Mouse (Mus musculus) embryonic facial prominence, embryonic 10.5 days (tissue): Measurements from ENCODE around the gene St8sia2. TPM values are rescaled to one million over a fixed set of nuclear protein-coding genes. Genes with fewer than 3 reads are reported as not detected.
"Not testable (repeated sequence)": the region's sequence is repeated elsewhere in the genome, so short reads cannot be mapped to it uniquely, and the experiment has no call there.

Experiments
- DNase-seq: peaks from one replicate; pipeline ENCODE4 v3.0.0-alpha.2; 2017; ENCODE audit warnings: low spot score
- H3K27ac ChIP-seq: fragments of 300-500 bp; sonication (generic); replicated peaks from 2 replicates; pipeline ENCODE4 v1.5.1; 2016; ENCODE audit warnings: mild to moderate bottlenecking
- H3K27me3 ChIP-seq: fragments of 300-500 bp; sonication (generic); replicated peaks from 2 replicates; pipeline ENCODE4 v1.6.1; 2016; ENCODE audit warnings: low read depth, mild to moderate bottlenecking; ENCODE audit not compliant: poor library complexity, severe bottlenecking
- H3K36me3 ChIP-seq: fragments of 300-500 bp; sonication (generic); replicated peaks from 2 replicates; pipeline ENCODE4 v1.6.1; 2016; ENCODE audit warnings: mild to moderate bottlenecking, moderate library complexity
- H3K4me1 ChIP-seq: fragments of 300-500 bp; sonication (generic); 2 replicates; pipeline ENCODE4 v1.6.1; 2016
- H3K4me3 ChIP-seq: fragments of 300-500 bp; sonication (generic); 2 replicates; pipeline ENCODE4 v1.5.1; 2016; ENCODE audit warnings: mild to moderate bottlenecking, moderate library complexity
- H3K9me3 ChIP-seq: fragments of 300-500 bp; sonication (generic); 2 replicates; pipeline ENCODE4 v1.6.1; 2016; ENCODE audit warnings: mild to moderate bottlenecking
- WGBS: fragments of 180-500 bp; shearing (Covaris S2); methylation state at CpG from one replicate; pipeline ENCODE4 v1.1.7; 2016; 5-methylcytosine and 5-hydroxymethylcytosine counted together
- polyA plus RNA-seq: library from polyadenylated mRNA; unstranded; fragments of >200 nt; fragmentation: Nextera tagmentation; extraction: Ambion mirVana; gene quantifications from 2 replicates; pipeline ENCODE4 v1.2.1, GENCODE M21; 2016

Gene St8sia2
- polyA plus RNA-seq, 1 experiment from 2014 or later = 14.7 TPM

- 84% methylated on average over 2 of the region's 2 CpGs for WGBS
- Histone ChIP-seq H3K27ac (no peak overlapping the region), H3K27me3 (peaks cover 30% of the 10 kb centered on the region), H3K4me1 (peaks cover 14% of the 10 kb centered on the region), H3K36me3 (no peaks in the 10 kb centered on the region), H3K4me3 (no peak overlapping the region), H3K9me3 (no peaks in the 10 kb centered on the region)
- DNase-seq = no peak
These were observed 3.1 kb upstream of the St8sia2 start for GRCm38 (mm10) chr7:74016613-74017012.

- WGBS = under 1% methylated on average over 69 of the region's 70 CpGs
- peaks cover 36% of the 10 kb centered on the region for H3K4me1 ChIP-seq
These were observed 461 bp downstream of the St8sia2 start for GRCm38 (mm10) chr7:74012858-74013600.

DNA sequence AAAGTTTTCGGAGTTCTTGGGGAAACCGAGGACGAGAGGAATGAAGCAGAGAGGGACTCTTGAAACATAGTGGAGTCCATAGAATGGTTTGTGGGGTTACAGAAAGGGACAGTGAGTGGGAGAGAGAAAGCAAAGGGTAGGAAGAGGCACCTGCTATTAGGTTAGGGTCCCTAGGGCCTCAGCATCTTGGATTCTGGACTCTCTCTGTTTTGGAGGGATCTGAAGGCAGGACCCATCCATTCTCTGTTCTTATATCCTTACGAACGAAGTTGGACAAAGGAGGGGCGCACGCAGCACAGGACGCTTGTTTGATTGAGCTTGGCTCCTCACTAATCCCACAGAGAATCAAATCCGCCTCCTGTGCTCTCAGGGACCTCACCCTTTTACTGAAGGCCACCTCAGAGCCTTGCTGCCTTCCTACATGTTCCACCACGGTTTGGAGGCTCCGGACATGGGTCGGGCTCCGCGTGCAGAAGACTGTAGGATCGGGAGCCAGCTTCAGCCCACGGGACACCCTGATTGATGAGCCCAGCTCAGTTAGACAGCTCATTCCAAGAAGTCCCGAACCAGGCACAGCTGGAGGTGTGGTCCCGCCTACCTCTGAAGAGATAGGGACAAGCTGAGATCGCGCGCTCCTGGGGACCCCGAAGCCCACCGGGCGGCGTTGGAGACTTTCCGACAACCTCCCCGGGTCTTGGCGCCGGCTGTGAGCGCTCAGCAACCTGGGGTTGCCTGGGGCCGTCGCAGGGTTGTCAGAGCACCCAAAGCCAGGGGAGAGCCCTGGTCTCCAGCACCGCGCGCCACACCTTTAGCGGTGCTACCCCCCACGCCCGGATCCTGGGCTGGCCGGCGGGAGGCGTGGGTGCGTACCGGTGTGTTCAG is 1.3 kb downstream of the St8sia2 start:
- DNase-seq = peak; percentile 71
- H3K4me3 ChIP-seq = peak overlapping the region; percentile 87
- H3K9me3 ChIP-seq = no peaks in the 10 kb centered on the region
- peaks cover 42% of the 10 kb centered on the region for H3K4me1 ChIP-seq
- H3K27me3 ChIP-seq = peaks cover 42% of the 10 kb centered on the region
- H3K27ac ChIP-seq = peak overlapping the region; percentile 94
- no peaks in the 10 kb centered on the region for H3K36me3 ChIP-seq
- 4% methylated on average over 43 of the region's 43 CpGs for WGBS

More at GRCm38 (mm10) chr7:74012858-74013600, 461 bp downstream of the St8sia2 start:
- Histone ChIP-seq H3K27ac (peak overlapping the region; percentile 94), H3K9me3 (no peaks in the 10 kb centered on the region), H3K27me3 (peaks cover 42% of the 10 kb centered on the region), H3K36me3 (no peaks in the 10 kb centered on the region), H3K4me3 (peak overlapping the region; percentile 87)
- no peak for DNase-seq

GRCm38 (mm10) chr7:74008946-74009542 is 4.4 kb downstream of the St8sia2 start:
- Histone ChIP-seq H3K27me3 (peaks cover 25% of the 10 kb centered on the region), H3K9me3 (no peaks in the 10 kb centered on the region), H3K27ac (no peak overlapping the region), H3K4me1 (peaks cover 63% of the 10 kb centered on the region), H3K36me3 (peaks cover 14% of the 10 kb centered on the region; the same call in 1 of the 2 replicates), H3K4me3 (no peak overlapping the region)
- DNase-seq = no peak
- 46% methylated on average over 7 of the region's 7 CpGs for WGBS

- peak; percentile 23 for DNase-seq
- WGBS = 13% methylated on average over 9 of the region's 9 CpGs
These were observed 6.6 kb downstream of the St8sia2 start for GRCm38 (mm10) chr7:74006775-74007371.

GRCm38 (mm10) chr7:74006364-74006763 is 7.1 kb downstream of the St8sia2 start:
- peak overlapping the region; percentile 54 for H3K27ac ChIP-seq
- H3K4me3 ChIP-seq = no peak overlapping the region
- peaks cover 50% of the 10 kb centered on the region for H3K4me1 ChIP-seq
- no peaks in the 10 kb centered on the region for H3K9me3 ChIP-seq
- peaks cover 15% of the 10 kb centered on the region; the same call in 1 of the 2 replicates for H3K36me3 ChIP-seq
- WGBS = 8% methylated on average over 1 of the region's 1 CpGs
- peaks cover 9% of the 10 kb centered on the region for H3K27me3 ChIP-seq
- no peak for DNase-seq

More at GRCm38 (mm10) chr7:74006775-74007371, 6.6 kb downstream of the St8sia2 start:
- Histone ChIP-seq H3K36me3 (peaks cover 15% of the 10 kb centered on the region; the same call in 1 of the 2 replicates), H3K27ac (peak overlapping the region; percentile 54), H3K4me1 (peaks cover 55% of the 10 kb centered on the region), H3K27me3 (peaks cover 14% of the 10 kb centered on the region), H3K9me3 (no peaks in the 10 kb centered on the region), H3K4me3 (no peak overlapping the region)

- H3K36me3 ChIP-seq = peaks cover 25% of the 10 kb centered on the region
- WGBS = 91% methylated on average over 12 of the region's 12 CpGs
These were observed 12.6 kb downstream of the St8sia2 start for GRCm38 (mm10) chr7:74000743-74001510.

GRCm38 (mm10) chr7:73989366-73989765 is 24.1 kb downstream of the St8sia2 start:
- H3K4me3 ChIP-seq = no peak overlapping the region
- no peak for DNase-seq
- H3K27me3 ChIP-seq = no peaks in the 10 kb centered on the region
- H3K9me3 ChIP-seq = no peaks in the 10 kb centered on the region
- WGBS = 92% methylated on average over 2 of the region's 2 CpGs
- no peaks in the 10 kb centered on the region for H3K4me1 ChIP-seq
- peaks cover 12% of the 10 kb centered on the region; the same call in 1 of the 2 replicates for H3K36me3 ChIP-seq
- no peak overlapping the region for H3K27ac ChIP-seq

More at GRCm38 (mm10) chr7:74000743-74001510, 12.6 kb downstream of the St8sia2 start:
- no peaks in the 10 kb centered on the region for H3K27me3 ChIP-seq
- H3K27ac ChIP-seq = no peak overlapping the region
- no peak for DNase-seq
- H3K9me3 ChIP-seq = no peaks in the 10 kb centered on the region
- peaks cover 16% of the 10 kb centered on the region for H3K4me1 ChIP-seq
- no peak overlapping the region for H3K4me3 ChIP-seq

DNA sequence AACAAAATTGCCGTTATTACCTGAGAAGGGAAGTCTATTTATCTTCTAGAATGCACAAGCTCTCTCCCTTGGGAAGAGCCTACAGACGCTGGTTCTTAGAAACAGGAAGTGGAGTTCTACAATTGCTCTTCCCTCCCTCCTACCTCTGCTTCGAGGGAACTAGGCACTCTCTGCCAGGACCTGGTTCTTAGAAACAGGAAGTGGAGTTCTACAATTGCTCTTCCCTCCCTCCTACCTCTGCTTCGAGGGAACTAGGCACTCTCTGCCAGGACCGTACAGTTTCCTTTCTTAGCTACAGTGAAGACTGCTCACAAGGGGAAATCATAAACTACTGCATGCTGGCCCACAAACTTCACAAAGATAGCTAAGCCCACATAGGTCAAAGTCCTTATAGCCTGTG is 41.3 kb downstream of the St8sia2 start:
- peaks cover 54% of the 10 kb centered on the region for H3K36me3 ChIP-seq
- not testable (repeated sequence) for H3K4me1 ChIP-seq, H3K9me3 ChIP-seq, DNase-seq, H3K4me3 ChIP-seq, H3K27me3 ChIP-seq, H3K27ac ChIP-seq
- 66% methylated on average over 5 of the region's 5 CpGs for whole genome bisulfite sequencing

DNA sequence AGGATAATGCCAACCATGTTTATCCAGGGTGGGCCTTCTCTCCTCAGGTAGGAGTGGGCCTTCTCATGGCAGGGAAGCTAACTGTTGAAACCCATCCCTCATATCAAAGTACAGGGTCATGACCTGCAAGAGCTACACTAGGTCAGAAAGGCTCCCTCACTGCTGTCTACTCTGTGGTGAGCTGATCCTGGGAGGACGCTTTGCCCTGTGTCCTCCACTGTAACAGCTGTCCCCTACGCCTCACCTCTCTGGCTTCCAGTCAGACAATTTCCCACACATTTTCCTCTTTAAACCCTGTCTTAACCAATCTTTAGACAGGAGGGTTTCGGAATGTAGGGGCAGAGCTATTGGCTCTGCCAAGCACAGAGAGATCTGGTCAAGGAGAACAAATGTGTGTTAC is 48.3 kb downstream of the St8sia2 start:
- H3K36me3 ChIP-seq = peaks cover 79% of the 10 kb centered on the region
- no peaks in the 10 kb centered on the region for H3K27me3 ChIP-seq
- H3K9me3 ChIP-seq = no peaks in the 10 kb centered on the region
- H3K27ac ChIP-seq = no peak overlapping the region
- peaks cover 12% of the 10 kb centered on the region; the same call in 1 of the 2 replicates for H3K4me1 ChIP-seq
- no peak overlapping the region for H3K4me3 ChIP-seq
- DNase-seq = no peak
- 83% methylated on average over 3 of the region's 3 CpGs for WGBS

GRCm38 (mm10) chr7:73962431-73962830 is 51.1 kb downstream of the St8sia2 start:
- WGBS = 68% methylated on average over 5 of the region's 5 CpGs
- Histone ChIP-seq H3K36me3 (peaks cover 94% of the 10 kb centered on the region), H3K4me3 (no peak overlapping the region), H3K4me1 (peaks cover 17% of the 10 kb centered on the region; the same call in 1 of the 2 replicates), H3K27ac (no peak overlapping the region), H3K27me3 (no peaks in the 10 kb centered on the region), H3K9me3 (no peaks in the 10 kb centered on the region)
- no peak for DNase-seq
